Mouse (Mus musculus): ENCODE data around the gene Pxdc1.

- TF ChIP-seq POLR2A (IDR thresholded peaks at IDR 0.05; ENCODE audit: low read depth, low read length) (no peak), CTCF (IDR thresholded peaks at IDR 0.05; ENCODE audit: extremely low read depth, insufficient read length, insufficient replicate concordance, low read depth, low read length) (no peak)
These were observed 10.1 kb downstream of the Pxdc1 start for GRCm38 (mm10) chr13:34642941-34643875.

All from small intestine, adult 2 months (tissue).